Mouse (Mus musculus): ENCODE measurements around the gene Cdc14b.

- TF ChIP-seq MYOG (IDR thresholded peaks at IDR 0.05; ENCODE audit: control insufficient read depth, extremely low read depth, insufficient read length), result no peak
- no peak for TF ChIP-seq MAX (IDR thresholded peaks at IDR 0.05)
- TF ChIP-seq CTCF (IDR thresholded peaks at IDR 0.05; ENCODE audit: control insufficient read depth, insufficient read depth, insufficient read length), result no peak
These were observed 118.1 kb downstream of the Cdc14b start for GRCm38 (mm10) chr13:64156966-64157365.
